Mouse (Mus musculus): ENCODE data around the gene Tmtc2.

GRCm38 (mm10) chr10:105542081-105542480 is 32.2 kb downstream of the Tmtc2 start:
- no peak for TF ChIP-seq TAL1 (IDR thresholded peaks at IDR 0.05; ENCODE audit: low read length)
- TF ChIP-seq GATA1 (IDR thresholded peaks at IDR 0.05; ENCODE audit: low read length) = no peak
